Mouse (Mus musculus) midbrain, embryonic 16.5 days (tissue): ENCODE results near the gene Pttg1ip. TPM values are rescaled to one million over a fixed set of nuclear protein-coding genes. Genes with fewer than 3 reads are reported as not detected.

Source experiments
- ATAC-seq: fragments of 200-750 bp; cut with Nextera tagmentation; 2 replicates; pipeline ENCODE4 v1.8.0; 2017; ENCODE audit warnings: moderate TSS enrichment
- H3K27ac ChIP-seq: fragments of 300-500 bp; sonication (generic); 2 replicates; pipeline ENCODE4 v1.5.1; 2014; ENCODE audit warnings: mild to moderate bottlenecking, low read length, mixed read lengths
- H3K27me3 ChIP-seq: fragments of 300-500 bp; sonication (generic); 2 replicates; pipeline ENCODE4 v1.6.1; 2014; ENCODE audit warnings: low read depth, low read length, mixed read lengths; ENCODE audit not compliant: control insufficient read depth, insufficient read depth
- H3K36me3 ChIP-seq: fragments of 300-500 bp; sonication (generic); 2 replicates; pipeline ENCODE4 v1.6.1; 2014; ENCODE audit warnings: mild to moderate bottlenecking, low read length, moderate library complexity, mixed read lengths; ENCODE audit not compliant: control insufficient read depth, insufficient read depth
- H3K4me1 ChIP-seq: fragments of 300-500 bp; sonication (generic); 2 replicates; pipeline ENCODE4 v1.6.1; 2014; ENCODE audit warnings: mild to moderate bottlenecking, low read length, mixed read lengths; ENCODE audit not compliant: control insufficient read depth, insufficient read depth
- H3K4me2 ChIP-seq: fragments of 300-500 bp; sonication (generic); 2 replicates; pipeline ENCODE4 v1.6.1; 2014; ENCODE audit warnings: mild to moderate bottlenecking, low read length, mixed read lengths
- H3K4me3 ChIP-seq: fragments of 300-500 bp; sonication (generic); 2 replicates; pipeline ENCODE4 v1.5.1; 2014; ENCODE audit warnings: low read depth, mild to moderate bottlenecking, low read length, moderate library complexity, mixed read lengths
- H3K9ac ChIP-seq: fragments of 300-500 bp; sonication (generic); 2 replicates; pipeline ENCODE4 v1.6.1; 2014; ENCODE audit warnings: low read depth, low read length, mixed read lengths
- H3K9me3 ChIP-seq: fragments of 300-500 bp; sonication (generic); replicated peaks from 2 replicates; pipeline ENCODE4 v1.6.1; 2014; ENCODE audit warnings: mild to moderate bottlenecking, low read length, mixed read lengths; ENCODE audit not compliant: control insufficient read depth, poor library complexity, severe bottlenecking
- WGBS: fragments of 180-500 bp; shearing (Covaris S2); extraction: QIAGEN DNeasy Blood & Tissue Kit; methylation state at CpG from one replicate; pipeline ENCODE4 v1.1.7; 2014; 5-methylcytosine and 5-hydroxymethylcytosine counted together
- polyA plus RNA-seq: library from polyadenylated mRNA; unstranded; fragments of >200 nt; fragmentation: Nextera tagmentation; extraction: Ambion mirVana; gene quantifications from 2 replicates; pipeline ENCODE4 v1.2.1, GENCODE M21; 2015

Pttg1ip gene
- polyA plus RNA-seq, 1 experiment from 2014 or later = 70.8 TPM

GRCm38 (mm10) chr10:77610221-77610961, 28.9 kb downstream of the Pttg1ip start:
- Histone ChIP-seq H3K9me3 (no peaks in the 10 kb centered on the region), H3K27ac (no peak overlapping the region), H3K4me2 (no peak overlapping the region), H3K4me1 (peaks cover 21% of the 10 kb centered on the region), H3K9ac (no peak overlapping the region), H3K27me3 (no peaks in the 10 kb centered on the region), H3K36me3 (peaks cover 30% of the 10 kb centered on the region), H3K4me3 (no peak overlapping the region)
- no peak for ATAC-seq
- 95% methylated on average over 8 of the region's 8 CpGs for WGBS

DNA sequence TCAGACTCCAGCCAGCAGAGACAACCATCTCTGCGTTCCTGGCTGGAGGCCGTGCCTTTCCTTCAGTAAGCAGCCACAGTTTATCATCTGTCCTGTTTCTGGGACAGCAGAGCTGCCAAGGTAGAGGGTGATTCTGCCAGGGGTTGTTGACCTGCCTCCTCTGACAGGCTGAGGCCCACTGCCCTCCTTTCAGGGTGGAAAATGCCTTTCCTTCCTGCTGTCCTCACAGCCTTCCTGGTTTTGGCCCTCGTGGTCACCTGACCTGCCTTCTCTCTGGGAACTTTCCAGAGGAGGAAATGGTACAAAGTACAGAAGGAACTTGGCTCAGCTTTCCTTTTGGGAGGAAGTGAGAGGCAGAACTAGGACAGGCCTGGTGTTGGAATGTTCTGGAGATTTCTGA, 31.9 kb downstream of the Pttg1ip start:
- H3K9ac ChIP-seq = no peak overlapping the region
- H3K4me2 ChIP-seq = no peak overlapping the region
- no peak overlapping the region for H3K4me3 ChIP-seq
- no peak for ATAC-seq
- peaks cover 47% of the 10 kb centered on the region for H3K36me3 ChIP-seq
- H3K4me1 ChIP-seq = peaks cover 6% of the 10 kb centered on the region
- no peaks in the 10 kb centered on the region for H3K27me3 ChIP-seq
- WGBS = 89% methylated on average over 3 of the region's 3 CpGs
- no peaks in the 10 kb centered on the region for H3K9me3 ChIP-seq
- no peak overlapping the region for H3K27ac ChIP-seq

DNA sequence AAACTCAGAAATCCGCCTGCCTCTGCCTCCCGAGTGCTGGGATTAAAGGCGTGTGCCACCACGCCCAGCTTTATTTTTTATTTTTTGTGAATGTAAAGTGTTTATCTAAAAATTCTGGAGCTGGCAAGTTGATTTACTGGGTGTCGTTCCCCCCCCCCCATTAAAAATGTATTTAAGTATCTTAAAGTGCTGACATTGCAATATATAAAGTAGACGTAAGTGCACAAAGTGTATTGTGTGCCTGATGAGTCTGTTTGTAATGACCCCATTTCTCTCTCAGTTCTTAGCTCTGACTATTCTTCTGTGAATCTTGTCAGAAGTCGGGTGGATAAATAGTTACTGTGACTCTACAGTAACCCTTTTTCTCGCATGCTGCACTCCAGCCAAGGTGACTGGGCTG, 34.1 kb downstream of the Pttg1ip start:
- H3K27me3 ChIP-seq = no peaks in the 10 kb centered on the region
- H3K9ac ChIP-seq = no peak overlapping the region
- no peak overlapping the region for H3K27ac ChIP-seq
- no peak for ATAC-seq
- H3K9me3 ChIP-seq = no peaks in the 10 kb centered on the region
- no peak overlapping the region for H3K4me3 ChIP-seq
- WGBS = 93% methylated on average over 8 of the region's 8 CpGs
- H3K4me1 ChIP-seq = no peaks in the 10 kb centered on the region
- H3K4me2 ChIP-seq = no peak overlapping the region
- H3K36me3 ChIP-seq = peaks cover 42% of the 10 kb centered on the region

DNA sequence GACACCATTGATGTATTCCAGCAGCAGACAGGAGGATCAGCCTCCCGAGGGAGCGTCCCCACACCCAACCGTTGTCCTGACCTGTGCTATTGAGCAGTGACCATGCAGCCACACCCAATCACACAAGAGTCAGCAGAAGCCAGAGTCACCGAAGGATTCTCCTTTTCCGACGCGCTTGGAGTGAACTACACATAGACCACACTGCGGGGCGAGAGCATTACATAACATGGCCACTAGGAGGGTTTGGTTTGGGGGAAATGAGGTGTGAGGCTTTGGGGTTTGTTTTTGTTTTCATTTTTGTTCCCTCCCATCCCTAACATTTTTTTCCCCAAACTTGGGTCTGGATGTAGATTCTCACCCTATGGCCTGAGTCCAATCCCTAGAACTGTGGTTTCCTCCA, 34.6 kb downstream of the Pttg1ip start:
- H3K9me3 ChIP-seq = no peaks in the 10 kb centered on the region
- ATAC-seq = no peak
- no peak overlapping the region for H3K9ac ChIP-seq
- 94% methylated on average over 9 of the region's 9 CpGs for WGBS
- H3K4me1 ChIP-seq = no peaks in the 10 kb centered on the region
- no peak overlapping the region for H3K4me3 ChIP-seq
- H3K27me3 ChIP-seq = no peaks in the 10 kb centered on the region
- H3K36me3 ChIP-seq = peaks cover 42% of the 10 kb centered on the region
- no peak overlapping the region for H3K27ac ChIP-seq
- H3K4me2 ChIP-seq = no peak overlapping the region

DNA sequence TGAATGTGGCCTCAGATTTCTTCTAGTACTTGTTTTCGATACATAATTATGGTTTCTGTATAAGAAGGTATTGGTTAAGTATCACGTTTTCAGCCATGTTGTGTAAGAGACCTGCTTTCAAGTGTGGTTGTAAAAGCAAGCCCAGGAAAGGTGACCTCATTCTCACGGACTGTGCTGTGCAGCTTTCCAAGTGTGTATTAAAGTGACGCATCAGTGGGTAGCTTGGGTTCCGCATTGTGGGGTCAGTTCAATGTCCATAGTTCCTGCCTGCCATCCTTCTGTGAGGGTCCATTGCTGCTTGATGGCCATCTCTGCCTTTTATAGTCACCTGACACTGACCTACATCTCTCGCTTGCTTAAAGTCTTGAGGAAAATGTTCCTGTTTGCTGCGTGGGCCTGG, 35.4 kb downstream of the Pttg1ip start:
- ATAC-seq = no peak
- H3K36me3 ChIP-seq = peaks cover 40% of the 10 kb centered on the region
- H3K4me2 ChIP-seq = no peak overlapping the region
- H3K4me3 ChIP-seq = no peak overlapping the region
- peaks cover 2% of the 10 kb centered on the region; the same call in 1 of the 2 replicates for H3K4me1 ChIP-seq
- WGBS = 95% methylated on average over 7 of the region's 7 CpGs
- H3K27ac ChIP-seq = no peak overlapping the region
- H3K27me3 ChIP-seq = no peaks in the 10 kb centered on the region
- no peak overlapping the region for H3K9ac ChIP-seq
- no peaks in the 10 kb centered on the region for H3K9me3 ChIP-seq

- peak overlapping the region; percentile 95 for H3K9ac ChIP-seq
- H3K36me3 ChIP-seq = peaks cover 12% of the 10 kb centered on the region
- H3K4me3 ChIP-seq = peak overlapping the region; percentile 98
- H3K27ac ChIP-seq = peak overlapping the region; percentile 91
- no peaks in the 10 kb centered on the region for H3K27me3 ChIP-seq
- no peaks in the 10 kb centered on the region for H3K9me3 ChIP-seq
- WGBS = 75% methylated on average over 8 of the region's 8 CpGs
- H3K4me1 ChIP-seq = peaks cover 25% of the 10 kb centered on the region
- peak overlapping the region; percentile 78 for H3K4me2 ChIP-seq
- no peak for ATAC-seq
Measured at GRCm38 (mm10) chr10:77621546-77621945, 40.0 kb downstream of the Pttg1ip start.

DNA sequence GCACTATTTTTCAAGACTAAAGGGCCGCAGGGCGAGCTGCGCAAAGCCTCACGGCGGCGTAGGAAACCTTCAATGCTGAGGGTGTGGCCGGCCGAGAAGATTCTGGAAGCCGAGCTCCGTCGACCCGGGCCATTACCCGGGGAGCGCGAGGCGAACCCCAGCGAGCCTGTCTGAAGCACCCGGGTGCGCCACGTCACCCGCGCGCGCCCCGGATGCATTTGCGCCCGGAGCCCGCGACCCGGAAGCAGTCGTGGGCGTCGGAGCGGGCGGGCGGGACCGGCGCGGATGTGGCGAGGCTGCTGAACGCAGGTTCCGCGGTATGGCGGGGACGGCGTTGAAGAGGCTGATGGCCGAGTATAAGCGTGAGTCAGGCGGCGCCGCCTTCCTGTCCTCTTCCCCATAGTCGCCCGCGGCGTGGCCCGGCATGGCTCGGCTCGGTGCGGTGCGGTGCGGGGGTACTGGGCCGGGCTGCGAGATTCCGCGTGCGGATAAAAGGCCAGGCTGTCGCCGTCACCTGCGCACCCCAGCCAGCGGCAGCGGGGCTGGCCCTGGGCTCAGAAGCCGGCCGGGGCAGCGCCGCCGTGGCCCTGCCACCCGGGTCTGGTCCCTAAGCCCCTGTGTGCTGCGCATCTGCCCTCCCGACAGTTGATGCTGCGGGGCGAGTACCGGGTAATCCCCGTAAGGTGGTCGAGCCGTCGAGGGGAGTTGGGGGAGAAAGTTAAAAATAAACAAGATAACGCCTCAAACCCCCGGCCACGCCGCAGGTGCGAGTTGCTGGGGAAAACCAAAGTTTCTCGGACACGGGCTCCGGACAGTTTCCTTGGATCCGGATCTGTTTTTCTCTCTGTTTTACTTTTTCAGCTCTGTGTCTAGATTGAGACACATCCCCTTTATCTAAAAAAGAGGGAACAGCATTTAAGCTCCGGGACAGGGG, 40.8 kb downstream of the Pttg1ip start, which contains the start of gene Ube2g2:
Gene Ube2g2 (plus strand): TSS at position 221 of the 934 bp plus-strand sequence.
- Histone ChIP-seq H3K27ac (peak within 1 kb of the TSS; percentile 91), H3K36me3 (peaks cover 10% of the 10 kb centered on the region), H3K4me1 (peaks cover 25% of the 10 kb centered on the region), H3K9ac (peak within 1 kb of the TSS; percentile 95), H3K9me3 (no peaks in the 10 kb centered on the region), H3K27me3 (no peaks in the 10 kb centered on the region), H3K4me3 (peak within 1 kb of the TSS; percentile 98), H3K4me2 (peak within 1 kb of the TSS; percentile 90)
- ATAC-seq = peak; percentile 93
- WGBS = under 1% methylated on average over 95 of the region's 96 CpGs

DNA sequence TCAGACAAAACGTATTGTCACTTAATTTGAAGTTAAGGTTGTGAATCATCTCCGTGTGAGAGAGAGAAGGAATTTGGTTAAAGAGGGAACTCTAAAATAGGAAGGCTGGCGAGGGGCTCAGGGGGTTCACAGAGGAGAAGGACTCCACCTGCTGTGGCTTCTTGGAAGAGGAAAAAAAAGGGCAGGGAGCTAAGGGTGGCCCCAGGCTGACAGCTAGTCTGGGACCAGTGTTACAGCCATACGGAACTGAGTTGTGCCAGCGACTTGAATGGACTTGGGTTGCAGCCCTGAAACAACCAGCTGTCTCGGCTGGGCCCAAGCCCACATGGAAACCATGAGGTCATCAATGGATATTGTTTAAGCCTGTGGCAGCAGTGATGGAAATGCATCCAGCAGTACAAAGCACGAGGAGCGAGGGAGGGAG, 41.6 kb downstream of the Pttg1ip start:
- Histone ChIP-seq H3K4me2 (peak overlapping the region; percentile 90), H3K9me3 (no peaks in the 10 kb centered on the region), H3K9ac (peak overlapping the region; percentile 95), H3K27me3 (no peaks in the 10 kb centered on the region), H3K4me3 (peak overlapping the region; percentile 98), H3K27ac (no peak overlapping the region), H3K4me1 (peaks cover 25% of the 10 kb centered on the region), H3K36me3 (peaks cover 2% of the 10 kb centered on the region; the same call in 1 of the 2 replicates)
- 0 out of 2 replicates have a peak, but pooled peaks have one; percentile 12 for ATAC-seq
- 8% methylated on average over 8 of the region's 8 CpGs for WGBS
